ENCODE assay signal across 7 mouse cellular contexts in genomic region chr9:66276697-66277385, GRCm38 (mm10).
A peak's percentile ranks its signal among the peaks of the same experiment; 100 is the strongest.
DNase-seq lines count a peak whose midpoint lies in the region; ATAC-seq lines count a peak whose summit lies in the region.

No protein-coding gene starts in this region.

- no peaks in the 10 kb centered on the region for H3K9me3 ChIP-seq in lung, embryonic 15.5 days

- DNase-seq in Muller cell, postnatal 12 days (ENCODE audit: inconsistent ontology term): peak; percentile 61
- peak; percentile 48 for DNase-seq in brain, adult 2 months (ENCODE audit: low read depth, low spot score)
- peak; percentile 86 for DNase-seq in gastrocnemius, postnatal 25 days
- DNase-seq in kidney, adult 8-10 months: peak; percentile 77 to 86
- DNase-seq in right cerebral cortex, postnatal 10 days (ENCODE audit: low spot score in 2 of 2): no peak
- DNase-seq in layer of hippocampus, postnatal 14 days (ENCODE audit: low spot score in 2 of 2): no peak

- ATAC-seq in lung, embryonic 15.5 days (ENCODE audit: borderline replicate concordance, extremely low read depth, low FRiP score, low TSS enrichment): peak; percentile 76

- H3K4me1 ChIP-seq in lung, embryonic 15.5 days: peaks cover 33% of the 10 kb centered on the region

- H3K27ac ChIP-seq in lung, embryonic 15.5 days: peak overlapping the region; percentile 56

- H3K36me3 ChIP-seq in lung, embryonic 15.5 days: no peaks in the 10 kb centered on the region

- no peak overlapping the region for H3K4me3 ChIP-seq in lung, embryonic 15.5 days

- H3K27me3 ChIP-seq in lung, embryonic 15.5 days: no peaks in the 10 kb centered on the region

- 17% methylated on average over 14 of the region's 14 CpGs for WGBS in lung, embryonic 15.5 days

- 0 out of 2 replicates have a peak overlapping the region, but pooled peaks have one; percentile 7 for H3K4me2 ChIP-seq in lung, embryonic 15.5 days

- H3K9ac ChIP-seq in lung, embryonic 15.5 days: no peak overlapping the region

Comparison
In these comparisons a context has a peak if more than half of its experiments do, and no peak if none do; other contexts are left out.
1. DNase-seq: peak in Muller cell, postnatal 12 days (single experiment), brain, adult 2 months (single experiment), gastrocnemius, postnatal 25 days (single experiment) and kidney, adult 8-10 months (2 of 2); none in right cerebral cortex, postnatal 10 days (0 of 2) and layer of hippocampus, postnatal 14 days (0 of 2).